Mouse (Mus musculus): ENCODE measurements at regions not wholly inside any gene's neighbourhood (a gene's known extent, or its start where the extent isn't known, plus 50 kb on each side); places are given as distances from the start of the nearest gene placed in this dataset.

GRCm38 (mm10) chr6:51648813-51649212 lies 125.1 kb downstream of the Snx10 start:
- no peak for TF ChIP-seq CTCF (IDR thresholded peaks at IDR 0.05; ENCODE audit: control insufficient read depth, insufficient read depth, low read length)
- TF ChIP-seq POLR2A (IDR thresholded peaks at IDR 0.05; ENCODE audit: borderline replicate concordance, control insufficient read depth, low read depth, low read length) = no peak

Measured in bone marrow, adult 2 months (tissue).